Mouse (Mus musculus) bone marrow macrophage, adult 2 months (primary cell): Measurements from ENCODE around the gene Fam102a.

Source experiments
- CTCF ChIP-seq: IDR thresholded peaks from 2 replicates; pipeline ENCODE4 v1.5.1; 2012; ENCODE audit warnings: low read depth, mild to moderate bottlenecking, low read length, moderate library complexity
- POLR2A ChIP-seq: IDR thresholded peaks from 2 replicates; pipeline ENCODE4 v1.6.1; 2012; ENCODE audit warnings: mild to moderate bottlenecking, low read depth, low read length, borderline replicate concordance

- TF ChIP-seq CTCF (no peak), POLR2A (no peak)
Observed at GRCm38 (mm10) chr2:32617109-32617508, 82.0 kb downstream of the Fam102a start.
